Mouse (Mus musculus) heart, postnatal 0 days (tissue): Measurements from ENCODE around the gene Gm32717. TPM values are rescaled to one million over a fixed set of nuclear protein-coding genes. Genes with fewer than 3 reads are reported as not detected.

ENCODE experiments used
- polyA plus RNA-seq: library from polyadenylated mRNA; unstranded; fragments of >200 nt; fragmentation: Nextera tagmentation; extraction: Ambion mirVana; gene quantifications from 2 replicates; pipeline ENCODE4 v1.2.1, GENCODE M21; 2015
- total RNA-seq: library from RNA; depleted of rRNA; stranded (reverse); fragments of >200 nt; gene quantifications from 2 replicates; pipeline ENCODE4 v1.2.3, GENCODE M21; 2014; ENCODE audit warnings: low replicate concordance; rRNA removed

Gene Gm32717
- total and polyA plus RNA-seq, 2 experiments from 2014 or later: not detected

Other genes starting within 250 kb of the Gm32717 start
- 8.0 and 9.8 TPM in 2 replicates for gene Mdm1, start 99.0 kb downstream of the Gm32717 start, total RNA-seq
- gene Mdm1, start 99.0 kb downstream of the Gm32717 start, polyA plus RNA-seq: 8.9 TPM in 2 replicates
- gene Il22, start 35.8 kb downstream of the Gm32717 start, total RNA-seq: not detected in 2 replicates
- gene Il22, start 35.8 kb downstream of the Gm32717 start, polyA plus RNA-seq: not detected in 2 replicates
- not detected in 2 replicates for gene Gm32802, start 17.9 kb upstream of the Gm32717 start, total RNA-seq
- not detected in 2 replicates for gene Gm32802, start 17.9 kb upstream of the Gm32717 start, polyA plus RNA-seq
- not detected in 2 replicates for gene Iltifb, start 54.3 kb upstream of the Gm32717 start, total RNA-seq
- not detected in 2 replicates for gene Iltifb, start 54.3 kb upstream of the Gm32717 start, polyA plus RNA-seq
- gene Gm9040, start 86.2 kb upstream of the Gm32717 start, total RNA-seq: not detected in 2 replicates
- not detected in 2 replicates for gene Gm9040, start 86.2 kb upstream of the Gm32717 start, polyA plus RNA-seq
- gene Gm9044, start 91.6 kb upstream of the Gm32717 start, total RNA-seq: not detected in 2 replicates
- not detected in 2 replicates for gene Gm9044, start 91.6 kb upstream of the Gm32717 start, polyA plus RNA-seq
- gene Gm9045, start 97.1 kb upstream of the Gm32717 start, total RNA-seq: 0.08 TPM in 1 of 2 replicates, not detected in the other
- 0.05 TPM in 2 replicates for gene Gm9045, start 97.1 kb upstream of the Gm32717 start, polyA plus RNA-seq
- gene Gm9046, start 102.5 kb upstream of the Gm32717 start, total RNA-seq: not detected in 2 replicates
- not detected in 2 replicates for gene Gm9046, start 102.5 kb upstream of the Gm32717 start, polyA plus RNA-seq
- not detected in 2 replicates for gene Gm9048, start 107.9 kb upstream of the Gm32717 start, total RNA-seq
- gene Gm9048, start 107.9 kb upstream of the Gm32717 start, polyA plus RNA-seq: not detected in 2 replicates
- gene Gm9049, start 113.3 kb upstream of the Gm32717 start, total RNA-seq: 0.08 TPM in 1 of 2 replicates, not detected in the other
- 0.05 TPM in 2 replicates for gene Gm9049, start 113.3 kb upstream of the Gm32717 start, polyA plus RNA-seq
- gene Ifng, start 200.3 kb upstream of the Gm32717 start, total RNA-seq: not detected in 2 replicates
- gene Ifng, start 200.3 kb upstream of the Gm32717 start, polyA plus RNA-seq: not detected in 2 replicates